Mouse (Mus musculus) effector memory CD4-positive, alpha-beta T cell, adult 7 months (primary cell): ENCODE measurements around the gene Trappc2l. TPM values are rescaled to one million over a fixed set of nuclear protein-coding genes. Genes with fewer than 3 reads are reported as not detected.

Experiments
- polyA plus RNA-seq: library from polyadenylated mRNA; unstranded; fragments of 100-300 nt; shearing (Covaris generic); gene quantifications from one replicate; pipeline ENCODE4 v1.2.1, GENCODE M21; 2017

Trappc2l gene
- polyA plus RNA-seq = 43.7 TPM

DNA sequence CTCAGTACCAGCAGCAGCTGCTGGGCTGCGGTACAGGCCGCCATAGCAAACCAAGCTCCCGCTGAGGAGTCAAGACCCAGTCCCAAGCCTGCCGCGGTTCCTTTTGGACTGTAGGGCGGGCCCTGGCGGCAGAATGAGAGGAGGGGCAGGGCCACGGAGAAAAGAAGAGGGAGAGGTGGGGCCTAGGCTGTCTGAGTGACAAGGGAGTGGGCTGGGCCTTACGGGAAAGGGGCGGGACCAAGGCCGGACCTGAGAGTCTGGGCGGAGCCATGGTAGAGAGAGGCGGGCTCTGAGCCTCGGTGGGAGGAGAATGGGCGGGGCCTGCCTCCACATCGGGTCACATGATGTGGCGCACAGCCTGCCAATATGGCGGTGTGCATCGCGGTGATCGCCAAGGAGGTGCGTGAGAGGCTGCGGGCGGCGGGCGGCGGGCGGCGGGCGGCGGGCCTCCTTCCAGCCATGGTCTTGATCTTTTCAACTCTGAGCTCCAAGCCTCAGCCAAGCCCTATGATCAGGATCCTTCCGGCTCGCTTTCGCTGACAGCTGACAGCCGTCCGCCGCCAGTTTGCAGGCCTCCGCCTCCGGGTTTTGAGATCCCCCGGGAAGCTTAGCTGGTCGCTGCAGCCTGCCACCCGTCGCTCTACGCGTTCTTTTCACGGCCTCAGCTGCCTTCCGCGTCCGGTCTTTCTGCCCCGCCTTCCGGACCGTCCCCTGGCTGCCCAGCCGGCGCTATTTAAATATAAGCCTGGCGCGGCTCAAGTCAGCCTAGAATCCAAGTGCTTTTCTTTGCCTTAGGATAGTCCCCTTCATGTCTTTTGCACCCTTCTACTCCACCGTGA, at the start of gene Trappc2l, which contains the start of gene Galns:
TSS of gene Trappc2l (plus strand) at position 346 of the 839 bp plus-strand sequence.
TSS of gene Galns (minus strand) at position 169 of the 839 bp plus-strand sequence.

DNA sequence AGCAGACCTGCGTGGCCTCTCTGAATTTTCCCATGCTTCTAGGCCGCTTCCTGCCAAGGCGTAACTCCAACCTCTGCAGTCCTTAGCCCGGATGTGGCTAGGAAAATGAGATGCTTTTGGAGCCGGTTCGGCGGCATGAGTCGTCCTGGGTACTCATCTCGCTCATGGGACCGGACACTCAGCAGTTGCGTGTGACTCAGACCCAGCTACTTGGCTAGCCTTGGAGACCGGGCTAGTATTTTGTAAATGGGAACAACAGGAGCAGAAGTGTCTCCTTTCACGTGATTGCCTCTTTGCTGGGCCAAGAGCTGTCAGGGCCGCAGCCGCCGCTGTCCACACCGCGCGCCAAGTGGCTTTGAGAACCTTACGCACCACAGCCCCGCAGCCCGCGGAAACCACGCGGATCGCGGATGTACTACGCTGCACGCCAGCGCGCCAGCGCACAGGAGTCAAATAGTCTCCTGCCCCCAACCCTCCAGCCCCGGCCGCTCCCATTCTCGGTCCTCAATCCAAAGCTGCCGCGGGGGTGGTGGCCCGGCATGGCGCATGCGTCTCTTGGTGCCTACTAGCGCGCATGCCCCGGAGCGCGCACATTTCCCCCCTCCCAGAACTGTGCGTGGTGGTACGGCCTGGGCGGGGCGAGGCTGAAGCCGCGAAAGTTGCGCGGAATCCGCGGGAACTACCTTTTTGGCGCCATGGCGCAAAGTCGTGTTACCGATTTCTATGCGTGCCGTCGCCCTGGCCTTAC, 43.9 kb upstream of the Trappc2l start, which contains the start of gene Cdt1:
TSS of gene Cdt1 (plus strand) at position 655 of the 748 bp plus-strand sequence.

GRCm38 (mm10) chr8:122576648-122577022, 34.8 kb upstream of the Trappc2l start, which contains the start of gene Aprt:
Gene Aprt (minus strand): TSS chr8:122576909.

GRCm38 (mm10) chr8:122622727-122623126, 11.3 kb downstream of the Trappc2l start, which contains the start of gene Pabpn1l:
Gene Pabpn1l (minus strand): TSS chr8:122622739.

Other genes starting within 250 kb of the Trappc2l start
- gene Zc3h18, start 235.0 kb upstream of the Trappc2l start, polyA plus RNA-seq = 53.8 TPM
- gene Il17c, start 189.6 kb upstream of the Trappc2l start, polyA plus RNA-seq = not detected
- 489 TPM for gene Cyba, start 178.7 kb upstream of the Trappc2l start, polyA plus RNA-seq
- 7.1 TPM for gene Mvd, start 168.2 kb upstream of the Trappc2l start, polyA plus RNA-seq
- gene Snai3, start 150.9 kb upstream of the Trappc2l start, polyA plus RNA-seq = 11.0 TPM
- gene Rnf166, start 135.6 kb upstream of the Trappc2l start, polyA plus RNA-seq = 202 TPM
- 47.3 TPM for gene Ctu2, start 135.5 kb upstream of the Trappc2l start, polyA plus RNA-seq
- gene Piezo1, start 60.3 kb upstream of the Trappc2l start, polyA plus RNA-seq = 36.6 TPM
- gene Cdt1, start 43.6 kb upstream of the Trappc2l start, polyA plus RNA-seq = 115 TPM
- 185 TPM for gene Aprt, start 34.7 kb upstream of the Trappc2l start, polyA plus RNA-seq
- gene Galns, start 177 bp upstream of the Trappc2l start, polyA plus RNA-seq = 5.6 TPM
- not detected for gene Pabpn1l, start 11.1 kb downstream of the Trappc2l start, polyA plus RNA-seq
- gene Cbfa2t3, start 87.5 kb downstream of the Trappc2l start, polyA plus RNA-seq = 0.78 TPM
- 4.3 TPM for gene Acsf3, start 163.8 kb downstream of the Trappc2l start, polyA plus RNA-seq
- gene Cdh15, start 236.3 kb downstream of the Trappc2l start, polyA plus RNA-seq = not detected